Mouse (Mus musculus) bone marrow, adult 2 months (tissue): Measurements from ENCODE around the gene Jsrp1.

Experiments
- CTCF ChIP-seq: fragments of 200-500 bp; IDR thresholded peaks from 2 replicates; pipeline ENCODE4 v1.5.1; 2011; ENCODE audit warnings: low read length, control low read depth; ENCODE audit not compliant: control insufficient read depth, insufficient read depth
- POLR2A ChIP-seq: fragments of 200-500 bp; IDR thresholded peaks from 2 replicates; pipeline ENCODE4 v1.6.1; 2011; ENCODE audit warnings: low read depth, mild to moderate bottlenecking, control low read depth, low read length, borderline replicate concordance; ENCODE audit not compliant: control insufficient read depth

- no peak for TF ChIP-seq CTCF
- no peak for TF ChIP-seq POLR2A
These were observed 44.9 kb downstream of the Jsrp1 start for GRCm38 (mm10) chr10:80768365-80768764.
